Mouse (Mus musculus): ENCODE measurements around the gene Ulk2. TPM values are rescaled to one million over a fixed set of nuclear protein-coding genes. Genes with fewer than 3 reads are reported as not detected.
A peak's percentile ranks its signal among the peaks of the same experiment; 100 is the strongest.
"Not testable (repeated sequence)": the region's sequence is repeated elsewhere in the genome, so short reads cannot be mapped to it uniquely, and the experiment has no call there.

The Ulk2 gene
- total and polyA plus RNA-seq, 2 experiments from 2014 or later, result 37.8 to 144 TPM

GRCm38 (mm10) chr11:61839182-61839581, 15.7 kb downstream of the Ulk2 start:
- H3K27me3 ChIP-seq (ENCODE audit: insufficient read depth, low read length), result no peaks in the 10 kb centered on the region
- no peak for ATAC-seq
- 90% methylated on average over 1 of the region's 1 CpGs for WGBS

GRCm38 (mm10) chr11:61809793-61810192, 45.1 kb downstream of the Ulk2 start:
- DNase-seq (no peak), ATAC-seq (no peak)
- H3K27me3 ChIP-seq (ENCODE audit: insufficient read depth, low read length), result no peaks in the 10 kb centered on the region
- no peak overlapping the region for H3K9ac ChIP-seq
- WGBS, result 26% methylated on average over 4 of the region's 4 CpGs
- H3K4me1 ChIP-seq (ENCODE audit: insufficient read depth), result no peaks in the 10 kb centered on the region
- H3K36me3 ChIP-seq (ENCODE audit: insufficient read depth), result peaks cover 66% of the 10 kb centered on the region
- H3K9me3 ChIP-seq (ENCODE audit: low read length), result no peaks in the 10 kb centered on the region
- H3K4me2 ChIP-seq (ENCODE audit: low read depth), result no peak overlapping the region
- TF ChIP-seq CTCF (IDR thresholded peaks at IDR 0.05; ENCODE audit: low read depth), result no peak
- no peak overlapping the region for H3K27ac ChIP-seq (ENCODE audit: low read depth, low read length)
- no peak overlapping the region for H3K4me3 ChIP-seq (ENCODE audit: low read depth, low read length)

More at GRCm38 (mm10) chr11:61839182-61839581, 15.7 kb downstream of the Ulk2 start:
- no peak for TF ChIP-seq CTCF (IDR thresholded peaks at IDR 0.05; ENCODE audit: low read depth)
- no peak overlapping the region for H3K27ac ChIP-seq (ENCODE audit: low read depth, low read length)
- H3K9me3 ChIP-seq (ENCODE audit: low read length), result no peaks in the 10 kb centered on the region
- no peaks in the 10 kb centered on the region for H3K4me1 ChIP-seq (ENCODE audit: insufficient read depth)
- DNase-seq, result no peak
- peaks cover 35% of the 10 kb centered on the region for H3K36me3 ChIP-seq (ENCODE audit: insufficient read depth)
- no peak overlapping the region for H3K9ac ChIP-seq
- no peak overlapping the region for H3K4me3 ChIP-seq (ENCODE audit: low read depth, low read length)
- no peak overlapping the region for H3K4me2 ChIP-seq (ENCODE audit: low read depth)

GRCm38 (mm10) chr11:61808551-61809117, 46.2 kb downstream of the Ulk2 start:
- TF ChIP-seq CTCF (IDR thresholded peaks at IDR 0.05; ENCODE audit: low read depth), result no peak
- H3K4me2 ChIP-seq (ENCODE audit: low read depth), result no peak overlapping the region
- 89% methylated on average over 2 of the region's 2 CpGs for WGBS

GRCm38 (mm10) chr11:61793441-61793840, 61.4 kb downstream of the Ulk2 start:
- Histone ChIP-seq H3K9me3 (ENCODE audit: low read length) (no peaks in the 10 kb centered on the region), H3K36me3 (ENCODE audit: insufficient read depth) (peaks cover 53% of the 10 kb centered on the region), H3K4me2 (ENCODE audit: low read depth) (no peak overlapping the region), H3K27me3 (ENCODE audit: insufficient read depth, low read length) (no peaks in the 10 kb centered on the region), H3K4me1 (ENCODE audit: insufficient read depth) (no peaks in the 10 kb centered on the region), H3K27ac (ENCODE audit: low read depth, low read length) (no peak overlapping the region), H3K9ac (no peak overlapping the region), H3K4me3 (ENCODE audit: low read depth, low read length) (no peak overlapping the region)
- no peak for ATAC-seq
- no peak for DNase-seq
- 91% methylated on average over 1 of the region's 1 CpGs for WGBS
- TF ChIP-seq CTCF (IDR thresholded peaks at IDR 0.05; ENCODE audit: low read depth), result no peak

More at GRCm38 (mm10) chr11:61808551-61809117, 46.2 kb downstream of the Ulk2 start:
- Histone ChIP-seq H3K4me3 (ENCODE audit: low read depth, low read length) (no peak overlapping the region), H3K9me3 (ENCODE audit: low read length) (no peaks in the 10 kb centered on the region), H3K4me1 (ENCODE audit: insufficient read depth) (no peaks in the 10 kb centered on the region), H3K36me3 (ENCODE audit: insufficient read depth) (peaks cover 58% of the 10 kb centered on the region), H3K27ac (ENCODE audit: low read depth, low read length) (no peak overlapping the region), H3K27me3 (ENCODE audit: insufficient read depth, low read length) (no peaks in the 10 kb centered on the region), H3K9ac (no peak overlapping the region)
- peak; percentile 6 for DNase-seq
- no peak for ATAC-seq

GRCm38 (mm10) chr11:61788550-61788949, 66.3 kb downstream of the Ulk2 start:
- ATAC-seq (no peak), DNase-seq (no peak)
- 95% methylated on average over 1 of the region's 1 CpGs for WGBS
- peaks cover 57% of the 10 kb centered on the region for H3K36me3 ChIP-seq (ENCODE audit: insufficient read depth)
- no peak overlapping the region for H3K27ac ChIP-seq (ENCODE audit: low read depth, low read length)
- no peak overlapping the region for H3K4me2 ChIP-seq (ENCODE audit: low read depth)
- H3K4me3 ChIP-seq (ENCODE audit: low read depth, low read length), result no peak overlapping the region
- H3K27me3 ChIP-seq (ENCODE audit: insufficient read depth, low read length), result no peaks in the 10 kb centered on the region
- H3K9me3 ChIP-seq (ENCODE audit: low read length), result no peaks in the 10 kb centered on the region
- no peak overlapping the region for H3K9ac ChIP-seq
- TF ChIP-seq CTCF (IDR thresholded peaks at IDR 0.05; ENCODE audit: low read depth), result no peak
- no peaks in the 10 kb centered on the region for H3K4me1 ChIP-seq (ENCODE audit: insufficient read depth)

- not testable (repeated sequence) for H3K4me1 ChIP-seq (ENCODE audit: insufficient read depth); H3K9me3 ChIP-seq (ENCODE audit: low read length); H3K4me2 ChIP-seq (ENCODE audit: low read depth); H3K9ac ChIP-seq; H3K27ac ChIP-seq (ENCODE audit: low read depth, low read length); DNase-seq; H3K27me3 ChIP-seq (ENCODE audit: insufficient read depth, low read length); H3K4me3 ChIP-seq (ENCODE audit: low read depth, low read length); ATAC-seq
- 92% methylated on average over 3 of the region's 3 CpGs for WGBS
- H3K36me3 ChIP-seq (ENCODE audit: insufficient read depth), result peaks cover 57% of the 10 kb centered on the region
These were observed 72.3 kb downstream of the Ulk2 start for GRCm38 (mm10) chr11:61782526-61782925.

- Histone ChIP-seq H3K4me2 (ENCODE audit: low read depth) (no peak overlapping the region), H3K27ac (ENCODE audit: low read depth, low read length) (no peak overlapping the region), H3K4me1 (ENCODE audit: insufficient read depth) (no peaks in the 10 kb centered on the region), H3K9me3 (ENCODE audit: low read length) (no peaks in the 10 kb centered on the region), H3K4me3 (ENCODE audit: low read depth, low read length) (no peak overlapping the region), H3K36me3 (ENCODE audit: insufficient read depth) (peaks cover 21% of the 10 kb centered on the region), H3K27me3 (ENCODE audit: insufficient read depth, low read length) (no peaks in the 10 kb centered on the region), H3K9ac (no peak overlapping the region)
- 92% methylated on average over 4 of the region's 4 CpGs for WGBS
- ATAC-seq (no peak), DNase-seq (no peak)
- no peak for TF ChIP-seq CTCF (IDR thresholded peaks at IDR 0.05; ENCODE audit: low read depth)
These were observed 80.2 kb downstream of the Ulk2 start for GRCm38 (mm10) chr11:61774551-61775149.

Measured in forebrain, postnatal 0 days (tissue).